Mouse (Mus musculus): ENCODE results near the gene Gpr35. TPM values are rescaled to one million over a fixed set of nuclear protein-coding genes. Genes with fewer than 3 reads are reported as not detected.
A peak's percentile ranks its signal among the peaks of the same experiment; 100 is the strongest.

Gpr35 gene
- polyA plus RNA-seq, 1 experiment from 2014 or later = 4.8 TPM

GRCm38 (mm10) chr1:92935054-92935962 is 15.4 kb upstream of the Gpr35 start:
- TF ChIP-seq CTCF (IDR thresholded peaks at IDR 0.05; ENCODE audit: low read depth) = no peak
- no peaks in the 10 kb centered on the region for H3K9me3 ChIP-seq (ENCODE audit: control insufficient read depth)
- peaks cover 3% of the 10 kb centered on the region for H3K4me1 ChIP-seq (replicated peaks; ENCODE audit: control insufficient read depth, insufficient read depth, low read length)
- H3K27ac ChIP-seq (ENCODE audit: low read depth, low read length) = peak overlapping the region; percentile 88
- ATAC-seq = no peak
- no peaks in the 10 kb centered on the region for H3K27me3 ChIP-seq (replicated peaks; ENCODE audit: control insufficient read depth, insufficient read depth, low read length)
- peak overlapping the region; percentile 52 for H3K4me3 ChIP-seq (ENCODE audit: low read depth, low read length)
- peak overlapping the region; percentile 72 for H3K4me2 ChIP-seq (replicated peaks; ENCODE audit: low read depth)
- H3K9ac ChIP-seq (ENCODE audit: low read depth, low read length) = peak overlapping the region; percentile 47
- H3K36me3 ChIP-seq (ENCODE audit: control insufficient read depth, insufficient read depth) = peaks cover 19% of the 10 kb centered on the region
- 12% methylated on average over 10 of the region's 10 CpGs for WGBS

- TF ChIP-seq CTCF (IDR thresholded peaks at IDR 0.05; ENCODE audit: low read depth) = peak; percentile 46
- WGBS = 25% methylated on average over 2 of the region's 2 CpGs
These were observed 14.7 kb upstream of the Gpr35 start for GRCm38 (mm10) chr1:92935977-92936376.

GRCm38 (mm10) chr1:92936467-92936866 is 14.2 kb upstream of the Gpr35 start:
- H3K36me3 ChIP-seq (ENCODE audit: control insufficient read depth, insufficient read depth) = peaks cover 26% of the 10 kb centered on the region
- H3K4me3 ChIP-seq (ENCODE audit: low read depth, low read length) = no peak overlapping the region
- TF ChIP-seq CTCF (IDR thresholded peaks at IDR 0.05; ENCODE audit: low read depth) = no peak
- H3K4me1 ChIP-seq (replicated peaks; ENCODE audit: control insufficient read depth, insufficient read depth, low read length) = peaks cover 3% of the 10 kb centered on the region
- H3K9me3 ChIP-seq (ENCODE audit: control insufficient read depth) = no peaks in the 10 kb centered on the region
- H3K4me2 ChIP-seq (replicated peaks; ENCODE audit: low read depth) = peak overlapping the region; percentile 72
- H3K27me3 ChIP-seq (replicated peaks; ENCODE audit: control insufficient read depth, insufficient read depth, low read length) = no peaks in the 10 kb centered on the region
- 0 out of 2 replicates have a peak, but pooled peaks have one; percentile 14 for ATAC-seq
- H3K27ac ChIP-seq (ENCODE audit: low read depth, low read length) = peak overlapping the region; percentile 88
- WGBS = 38% methylated on average over 3 of the region's 3 CpGs
- no peak overlapping the region for H3K9ac ChIP-seq (ENCODE audit: low read depth, low read length)

More at GRCm38 (mm10) chr1:92935977-92936376, 14.7 kb upstream of the Gpr35 start:
- Histone ChIP-seq H3K36me3 (ENCODE audit: control insufficient read depth, insufficient read depth) (peaks cover 23% of the 10 kb centered on the region), H3K4me3 (ENCODE audit: low read depth, low read length) (peak overlapping the region; percentile 52; the same call in 1 of the 2 replicates), H3K9ac (ENCODE audit: low read depth, low read length) (no peak overlapping the region), H3K27ac (ENCODE audit: low read depth, low read length) (peak overlapping the region; percentile 88), H3K9me3 (ENCODE audit: control insufficient read depth) (no peaks in the 10 kb centered on the region), H3K4me1 (replicated peaks; ENCODE audit: control insufficient read depth, insufficient read depth, low read length) (peaks cover 3% of the 10 kb centered on the region), H3K4me2 (replicated peaks; ENCODE audit: low read depth) (peak overlapping the region; percentile 72), H3K27me3 (replicated peaks; ENCODE audit: control insufficient read depth, insufficient read depth, low read length) (no peaks in the 10 kb centered on the region)
- no peak for ATAC-seq

GRCm38 (mm10) chr1:92937797-92938196 is 12.9 kb upstream of the Gpr35 start:
- TF ChIP-seq CTCF (IDR thresholded peaks at IDR 0.05; ENCODE audit: low read depth) = no peak
- Histone ChIP-seq H3K27ac (ENCODE audit: low read depth, low read length) (peak overlapping the region; percentile 88), H3K4me1 (replicated peaks; ENCODE audit: control insufficient read depth, insufficient read depth, low read length) (peaks cover 3% of the 10 kb centered on the region), H3K4me3 (ENCODE audit: low read depth, low read length) (no peak overlapping the region), H3K36me3 (ENCODE audit: control insufficient read depth, insufficient read depth) (peaks cover 37% of the 10 kb centered on the region), H3K9ac (ENCODE audit: low read depth, low read length) (no peak overlapping the region), H3K27me3 (replicated peaks; ENCODE audit: control insufficient read depth, insufficient read depth, low read length) (no peaks in the 10 kb centered on the region), H3K9me3 (ENCODE audit: control insufficient read depth) (no peaks in the 10 kb centered on the region), H3K4me2 (replicated peaks; ENCODE audit: low read depth) (peak overlapping the region; percentile 24)
- peak; percentile 13 for ATAC-seq
- WGBS = 60% methylated on average over 3 of the region's 3 CpGs

- no peak overlapping the region for H3K9ac ChIP-seq (ENCODE audit: low read depth, low read length)
- H3K4me3 ChIP-seq (ENCODE audit: low read depth, low read length) = no peak overlapping the region
- H3K27ac ChIP-seq (ENCODE audit: low read depth, low read length) = no peak overlapping the region
- H3K4me1 ChIP-seq (replicated peaks; ENCODE audit: control insufficient read depth, insufficient read depth, low read length) = peaks cover 3% of the 10 kb centered on the region; the same call in 1 of the 2 replicates
- WGBS = 97% methylated on average over 4 of the region's 4 CpGs
- H3K36me3 ChIP-seq (ENCODE audit: control insufficient read depth, insufficient read depth) = peaks cover 56% of the 10 kb centered on the region
- H3K9me3 ChIP-seq (ENCODE audit: control insufficient read depth) = no peaks in the 10 kb centered on the region
- H3K4me2 ChIP-seq (replicated peaks; ENCODE audit: low read depth) = no peak overlapping the region
- ATAC-seq = no peak
- no peak for TF ChIP-seq CTCF (IDR thresholded peaks at IDR 0.05; ENCODE audit: low read depth)
- no peaks in the 10 kb centered on the region for H3K27me3 ChIP-seq (replicated peaks; ENCODE audit: control insufficient read depth, insufficient read depth, low read length)
These were observed 10.9 kb upstream of the Gpr35 start for GRCm38 (mm10) chr1:92939746-92940145.

DNA sequence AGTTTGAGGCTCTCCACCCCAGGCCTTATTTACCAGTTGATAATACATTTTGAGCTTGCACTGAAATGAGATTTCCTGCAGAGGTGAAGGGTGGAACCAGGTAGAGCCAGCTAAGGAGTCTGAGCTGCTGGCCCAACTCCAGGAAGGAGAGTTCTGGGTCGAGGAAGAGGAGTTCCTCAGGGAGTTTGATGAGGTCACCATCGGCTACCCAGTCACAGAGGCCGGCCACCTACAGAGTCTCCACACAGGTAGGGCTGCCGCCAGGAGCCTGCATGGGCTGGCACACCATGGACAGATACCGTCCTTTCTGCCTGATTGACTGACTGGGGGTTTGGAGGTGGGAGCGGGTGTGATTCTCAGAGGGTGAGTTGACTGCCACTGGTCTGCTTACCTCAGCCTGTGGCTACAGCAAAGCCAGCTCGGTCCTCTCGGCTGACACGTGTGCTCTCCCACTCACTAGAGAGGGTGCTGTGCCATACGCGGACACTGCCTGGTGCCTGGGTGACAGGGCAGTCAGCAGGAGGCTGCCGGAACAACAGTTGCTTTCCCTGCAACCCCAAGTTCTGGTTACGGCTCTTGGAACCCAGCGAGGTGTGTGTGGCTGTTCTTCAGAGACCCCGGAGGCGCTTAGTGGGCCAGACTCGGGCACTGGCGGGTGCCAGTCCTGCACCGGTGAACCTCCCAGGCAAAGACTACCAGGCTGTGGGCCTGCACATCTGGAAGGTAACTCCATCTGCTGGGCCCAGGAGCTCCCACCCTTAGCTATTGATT is 7.3 kb upstream of the Gpr35 start:
- WGBS = 92% methylated on average over 19 of the region's 19 CpGs
- no peak for ATAC-seq
- no peak overlapping the region for H3K9ac ChIP-seq (ENCODE audit: low read depth, low read length)
- no peak overlapping the region for H3K4me3 ChIP-seq (ENCODE audit: low read depth, low read length)
- no peak overlapping the region for H3K4me2 ChIP-seq (replicated peaks; ENCODE audit: low read depth)
- TF ChIP-seq CTCF (IDR thresholded peaks at IDR 0.05; ENCODE audit: low read depth) = no peak
- no peaks in the 10 kb centered on the region for H3K9me3 ChIP-seq (ENCODE audit: control insufficient read depth)
- peaks cover 85% of the 10 kb centered on the region for H3K36me3 ChIP-seq (ENCODE audit: control insufficient read depth, insufficient read depth)
- H3K27ac ChIP-seq (ENCODE audit: low read depth, low read length) = no peak overlapping the region; the same call in 1 of the 2 replicates
- H3K27me3 ChIP-seq (replicated peaks; ENCODE audit: control insufficient read depth, insufficient read depth, low read length) = no peaks in the 10 kb centered on the region
- H3K4me1 ChIP-seq (replicated peaks; ENCODE audit: control insufficient read depth, insufficient read depth, low read length) = 0 out of 2 replicates have a peak, but pooled peaks cover under 1% of the 10 kb centered on the region
